Mouse (Mus musculus): Measurements from ENCODE around the gene Bloc1s3. TPM values are rescaled to one million over a fixed set of nuclear protein-coding genes. Genes with fewer than 3 reads are reported as not detected.
"Not testable (repeated sequence)": the region's sequence is repeated elsewhere in the genome, so short reads cannot be mapped to it uniquely, and the experiment has no call there.

Gene Bloc1s3
- total RNA-seq, 2 experiments from 2014 or later, result 8.5 to 8.8 TPM

GRCm38 (mm10) chr7:19520032-19520431 is 11.9 kb upstream of the Bloc1s3 start:
- no peak for DNase-seq
- intact Hi-C loops (cut with DNase I), result no loop called here

DNA sequence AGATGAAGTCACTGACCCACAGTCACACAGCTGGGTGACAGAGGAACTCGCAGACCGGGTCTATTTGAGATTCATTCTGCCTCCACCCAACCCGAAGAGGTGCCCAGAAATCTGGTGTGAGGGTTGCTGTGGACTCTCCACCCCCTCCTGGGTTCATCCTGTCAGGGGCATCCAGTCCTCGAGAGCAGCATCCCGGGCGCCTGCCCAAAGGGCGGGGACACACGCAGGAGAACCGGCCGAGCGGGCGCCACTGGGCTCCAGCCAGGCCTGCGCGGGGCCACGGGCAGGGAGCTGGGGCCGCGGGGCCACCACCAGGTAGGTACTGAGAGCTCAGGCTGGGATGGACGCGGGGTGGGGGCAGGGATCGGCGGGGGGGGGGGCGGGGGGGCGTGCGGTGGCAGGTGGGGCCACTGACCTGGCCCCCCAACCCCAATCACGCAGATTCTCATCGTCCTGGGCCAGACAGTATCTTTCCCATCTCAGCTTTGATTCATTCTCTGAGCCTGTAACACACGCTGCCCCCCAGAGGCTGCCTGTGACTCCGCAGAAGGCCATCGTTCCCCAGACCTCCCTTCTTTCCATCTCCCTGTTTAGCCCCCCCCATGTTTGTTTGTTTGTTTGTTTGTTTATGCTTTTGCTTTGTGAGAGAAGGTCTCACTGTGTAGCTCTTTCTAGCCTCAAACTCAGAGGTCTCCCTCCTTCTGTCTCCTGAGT is 9.6 kb upstream of the Bloc1s3 start, which contains the start of gene Nkpd1:
Nkpd1 (plus strand) TSS at position 187 of the 714 bp plus-strand sequence.
- peak; percentile 33 for DNase-seq
- intact Hi-C loops (cut with DNase I), result no loop called here

DNA sequence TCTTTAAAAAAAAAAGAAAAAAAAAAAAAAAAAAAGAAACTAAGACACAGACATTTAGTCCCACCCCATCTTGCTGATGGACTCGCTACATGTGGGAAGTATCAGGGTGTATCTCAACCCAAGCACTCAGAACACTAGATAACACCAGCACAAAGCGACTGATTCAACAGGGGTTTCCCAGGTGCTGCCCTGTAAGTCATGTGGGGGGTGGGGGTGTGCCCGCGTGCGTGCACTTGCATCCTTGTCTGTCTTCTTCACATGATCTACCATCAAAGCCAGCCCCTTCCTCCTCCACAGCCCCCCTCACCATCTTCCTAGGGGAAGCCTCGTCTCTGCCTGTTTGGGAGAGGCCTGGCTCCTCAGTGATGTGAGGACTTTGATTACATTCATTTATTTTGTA is 4.2 kb upstream of the Bloc1s3 start:
- DNase-seq, result no peak
- intact Hi-C loops (cut with DNase I), result no loop called here

DNA sequence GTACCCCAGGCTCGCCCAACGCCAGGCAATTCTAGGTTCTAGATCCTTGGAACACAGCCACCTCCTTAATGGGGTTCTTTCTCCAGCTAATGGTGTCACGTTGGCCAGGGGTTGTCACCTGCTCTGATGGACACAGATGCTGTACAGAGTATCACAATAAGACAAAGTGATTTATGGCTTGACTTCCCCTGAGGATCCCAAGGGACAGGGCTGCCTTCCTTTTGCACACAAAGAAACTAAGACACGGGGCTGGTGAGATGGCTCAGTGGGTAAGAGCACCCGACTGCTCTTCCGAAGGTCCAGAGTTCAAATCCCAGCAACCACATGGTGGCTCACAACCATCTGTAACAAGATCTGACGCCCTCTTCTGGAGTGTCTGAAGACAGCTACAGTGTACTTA is 3.8 kb upstream of the Bloc1s3 start:
- intact Hi-C loops (cut with DNase I); DNase-seq: not testable (repeated sequence)

GRCm38 (mm10) chr7:19509786-19510185 is 1.6 kb upstream of the Bloc1s3 start:
- intact Hi-C loops (cut with DNase I), result no loop called here

DNA sequence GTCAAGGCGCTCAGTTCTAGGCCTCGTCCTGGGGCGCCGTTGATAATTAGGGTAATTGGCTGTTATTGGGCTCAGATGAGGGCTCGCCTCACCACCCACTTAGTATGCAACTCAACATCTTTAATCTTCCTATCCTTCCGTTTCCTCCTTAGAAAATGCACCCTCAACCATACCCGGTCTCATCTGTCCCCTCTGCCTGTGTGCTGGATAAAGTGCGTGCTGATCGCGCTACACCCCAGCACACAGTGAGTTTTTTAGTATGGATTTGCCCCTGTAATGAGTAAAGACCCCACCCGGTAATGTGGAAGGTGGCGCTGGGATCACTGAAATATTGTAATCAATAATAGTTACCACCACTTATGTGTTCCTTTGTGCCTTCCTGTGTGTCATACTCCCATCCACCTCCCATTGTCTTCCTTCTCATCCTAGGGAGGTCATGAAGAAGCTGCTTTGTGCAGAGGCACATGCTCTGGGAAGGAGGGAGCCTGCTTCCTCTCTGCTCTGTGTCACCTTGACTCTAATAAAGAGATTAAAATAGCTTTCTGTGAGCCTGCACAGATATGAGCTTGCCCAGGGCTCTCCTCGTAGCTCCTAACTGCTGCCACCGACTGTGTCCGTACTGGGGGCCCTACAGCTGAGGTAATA is 879 bp upstream of the Bloc1s3 start:
- no peak for DNase-seq
- intact Hi-C loops (cut with DNase I), result no loop called here

More at GRCm38 (mm10) chr7:19509786-19510185, 1.6 kb upstream of the Bloc1s3 start:
- no peak for DNase-seq

DNA sequence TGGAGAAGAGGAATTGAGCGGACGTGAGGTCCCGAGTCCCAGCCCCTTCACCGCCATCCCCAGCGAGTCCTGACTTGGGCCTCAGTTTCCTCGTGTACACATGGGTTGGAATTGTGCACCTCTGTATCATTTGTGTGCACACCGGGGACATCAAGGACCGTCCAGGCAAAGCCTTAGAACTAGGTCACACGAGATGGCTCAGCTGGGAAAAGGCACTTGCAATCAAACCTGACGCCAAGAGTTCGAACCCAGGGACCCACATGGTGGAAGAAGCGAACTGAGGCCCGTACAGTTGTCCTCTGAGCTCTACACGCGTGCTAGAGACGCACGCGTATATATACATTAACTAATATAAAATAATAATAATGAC is 570 bp downstream of the Bloc1s3 start:
- intact Hi-C loops (cut with DNase I), result no loop called here
- no peak for DNase-seq

- peak; percentile 72 for DNase-seq
- intact Hi-C loops (cut with DNase I), result no loop called here
Observed at GRCm38 (mm10) chr7:19506969-19507611, 1.1 kb downstream of the Bloc1s3 start.

DNA sequence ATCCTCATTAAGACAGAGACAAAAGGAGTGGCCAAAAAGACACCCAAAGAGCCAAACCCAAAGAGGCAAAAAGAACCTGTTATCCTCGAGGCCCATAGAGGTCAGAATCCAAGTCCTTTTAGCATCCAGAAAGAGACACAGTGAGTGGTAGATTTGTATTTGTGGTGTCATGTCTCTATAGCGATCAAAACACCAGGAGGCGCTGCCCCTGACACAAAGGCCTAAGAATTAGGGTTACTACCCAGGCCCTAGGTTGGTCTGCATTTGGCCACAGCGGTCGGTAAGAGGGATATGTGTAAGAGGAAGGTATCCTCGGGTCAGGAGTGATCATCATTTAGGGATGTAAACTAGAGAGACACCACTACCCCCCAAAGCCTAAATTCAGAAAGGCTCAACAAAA is 1.8 kb downstream of the Bloc1s3 start:
- intact Hi-C loops (cut with DNase I), result no loop called here
- DNase-seq, result no peak

GRCm38 (mm10) chr7:19503481-19504068 is 4.6 kb downstream of the Bloc1s3 start:
- no peak for DNase-seq
- intact Hi-C loops (cut with DNase I), result no loop called here

DNA sequence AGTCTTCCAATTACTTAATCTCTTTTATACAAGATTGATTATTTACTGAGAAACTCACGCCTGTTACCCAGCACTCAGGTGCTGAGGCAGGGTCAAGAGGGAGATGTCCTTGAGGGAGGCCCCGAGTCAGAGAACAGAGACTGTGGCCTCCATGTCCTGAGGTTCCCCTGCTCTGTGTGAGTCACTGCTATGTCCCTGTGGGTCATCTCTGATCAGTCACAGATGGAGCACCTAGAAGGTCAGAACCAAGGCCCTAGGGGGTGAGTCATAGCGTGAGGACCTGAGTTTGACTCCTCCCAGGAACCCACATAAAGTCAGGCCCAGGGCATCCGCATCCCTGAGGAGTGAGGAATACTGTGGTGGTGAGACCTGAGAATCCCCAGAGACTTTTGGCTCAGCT is 6.5 kb downstream of the Bloc1s3 start:
- no peak for DNase-seq
- intact Hi-C loops (cut with DNase I), result no loop called here

DNA sequence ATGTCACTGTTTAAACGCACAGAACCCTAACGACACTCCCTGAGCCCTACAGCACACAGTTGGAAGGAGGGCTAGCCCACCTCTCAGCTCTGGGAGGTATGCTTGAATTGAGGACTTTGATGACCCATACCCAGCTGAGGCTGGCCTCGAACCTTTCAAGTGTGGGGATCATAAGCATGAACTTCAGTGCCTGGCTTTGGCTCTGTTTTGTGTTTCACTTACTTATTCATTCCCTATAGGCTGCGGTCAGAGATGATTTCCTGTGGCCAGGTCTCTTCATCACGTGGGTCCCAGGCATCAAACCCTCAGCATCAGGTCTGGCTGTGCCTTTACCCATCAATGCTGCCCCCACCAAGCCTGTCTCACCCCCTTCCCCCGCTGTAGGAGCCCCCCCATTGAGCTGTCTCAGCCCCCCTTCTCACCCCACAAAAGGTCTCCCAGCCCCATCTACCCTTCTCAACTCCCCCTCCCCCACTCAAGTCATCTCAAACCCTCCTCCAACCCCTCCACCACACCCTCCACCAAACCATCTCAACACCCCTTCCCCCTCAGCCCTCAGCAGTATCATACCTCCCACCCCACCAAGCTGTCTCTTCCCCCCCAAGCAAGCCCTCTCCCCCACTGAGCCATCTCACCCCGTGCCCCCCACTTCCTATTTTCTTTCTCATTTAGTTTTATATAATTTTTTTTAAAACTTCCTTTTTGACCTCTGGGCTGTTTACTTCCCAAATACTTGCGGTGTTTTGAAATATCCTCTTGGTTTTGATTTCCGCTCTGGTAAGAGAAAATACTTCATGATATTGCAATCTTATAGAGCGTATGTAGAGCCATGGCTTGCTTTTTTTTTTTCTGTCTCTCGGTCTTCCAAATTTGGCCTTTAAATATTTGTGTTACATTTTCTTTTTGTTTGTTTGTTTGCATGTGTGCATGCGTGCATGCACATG is 7.5 kb downstream of the Bloc1s3 start:
- no peak for DNase-seq
- intact Hi-C loops (cut with DNase I), result no loop called here

DNA sequence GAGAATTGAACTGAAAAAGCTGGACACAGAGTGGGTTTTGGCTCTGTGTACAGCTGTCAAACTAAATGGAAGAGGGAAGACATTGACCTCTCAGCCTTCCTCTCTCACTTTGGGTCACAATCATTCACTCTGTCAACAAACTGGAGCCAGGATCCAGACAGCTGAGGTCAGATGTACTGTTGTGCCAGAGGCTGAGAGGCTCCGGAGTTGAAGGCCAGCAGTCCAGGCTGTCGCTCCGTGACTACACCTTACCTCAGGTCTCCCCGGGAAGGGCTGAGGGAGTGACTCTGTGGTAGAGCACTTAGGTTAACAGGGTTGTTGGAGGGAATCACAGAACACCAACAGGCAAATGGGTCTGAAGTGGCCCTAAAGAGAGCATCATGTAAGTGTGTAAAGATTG is 9.8 kb downstream of the Bloc1s3 start:
- intact Hi-C loops (cut with DNase I), result no loop called here
- DNase-seq, result no peak

DNA sequence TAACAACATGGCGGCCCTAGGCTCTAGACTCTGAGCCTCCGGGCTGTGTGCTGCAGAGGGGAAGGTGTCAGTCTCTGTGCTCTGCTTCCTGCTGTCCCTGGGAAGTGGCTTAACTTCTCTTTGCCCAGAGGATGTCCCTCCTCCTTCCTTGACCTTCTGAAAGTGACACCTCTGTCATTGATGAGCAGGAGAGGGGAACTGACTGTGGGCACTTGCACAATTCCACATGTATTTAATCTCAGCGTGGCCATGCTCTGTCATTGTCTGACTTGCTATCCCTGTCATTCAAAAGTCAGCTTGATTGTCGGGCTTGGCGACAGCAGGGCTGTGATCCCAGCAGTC is 12.0 kb downstream of the Bloc1s3 start:
- DNase-seq, result no peak

DNA sequence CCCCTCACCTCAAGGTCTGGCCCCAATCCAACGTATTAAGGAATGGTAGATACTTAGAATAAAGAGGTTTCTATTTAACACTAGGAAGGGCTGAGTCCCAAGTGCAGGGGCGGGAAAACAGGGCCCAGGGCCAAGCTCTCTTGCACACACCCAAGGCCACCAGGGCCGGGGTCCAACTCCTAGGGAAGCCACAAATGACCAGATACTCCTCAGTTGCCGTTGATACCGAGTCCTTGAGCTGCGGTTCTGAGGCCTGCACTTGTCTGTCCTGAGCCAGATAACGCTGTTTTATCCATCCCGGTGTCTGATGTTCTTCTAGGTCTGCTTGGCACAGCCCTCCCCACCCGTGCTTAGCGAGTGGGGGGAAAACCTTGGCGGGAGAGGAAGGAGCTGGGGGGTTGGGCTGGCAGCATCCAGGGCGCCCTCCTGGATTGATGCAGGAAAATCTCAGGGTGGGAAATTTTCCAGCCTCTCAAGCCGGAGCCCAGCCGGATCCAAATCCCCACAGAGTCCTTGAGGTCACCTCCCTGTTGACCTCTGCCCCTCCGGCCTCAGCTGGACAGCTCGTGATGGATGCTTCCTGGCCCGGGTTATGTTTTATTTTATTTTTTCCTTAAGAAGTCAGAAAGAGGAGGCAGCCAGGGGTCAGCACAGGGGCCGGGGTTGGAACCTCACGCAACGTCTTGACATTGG is 12.5 kb downstream of the Bloc1s3 start:
- intact Hi-C loops (cut with DNase I), result no loop called here

More for the DNA sequence above, 12.0 kb downstream of the Bloc1s3 start:
- intact Hi-C loops (cut with DNase I), result no loop called here

GRCm38 (mm10) chr7:19494751-19495474 is 13.3 kb downstream of the Bloc1s3 start:
- intact Hi-C loops (cut with DNase I), result no loop called here

More for the DNA sequence above, 12.5 kb downstream of the Bloc1s3 start:
- DNase-seq, result no peak

DNA sequence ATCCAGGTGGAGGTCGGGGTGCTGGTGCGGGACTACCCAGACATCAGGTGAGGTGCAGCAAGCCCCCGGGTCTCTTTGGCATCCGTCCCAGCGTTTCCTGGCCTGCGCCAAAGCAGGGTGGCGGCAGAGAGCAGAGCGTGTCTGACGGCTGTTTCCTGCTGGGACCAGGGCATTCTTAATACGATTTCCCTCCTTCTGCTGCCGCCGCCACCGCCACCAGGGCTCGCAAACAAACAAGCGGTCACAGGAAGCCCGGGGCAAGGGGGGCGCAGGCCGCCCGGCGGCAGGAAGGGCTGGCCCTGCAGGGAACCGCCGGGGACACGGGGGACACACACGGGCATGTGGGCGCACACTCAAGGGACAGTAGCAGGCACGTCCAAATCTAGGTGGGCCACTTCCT is 16.4 kb downstream of the Bloc1s3 start:
- DNase-seq, result no peak
- intact Hi-C loops (cut with DNase I), result no loop called here

More at GRCm38 (mm10) chr7:19494751-19495474, 13.3 kb downstream of the Bloc1s3 start:
- no peak for DNase-seq

DNA sequence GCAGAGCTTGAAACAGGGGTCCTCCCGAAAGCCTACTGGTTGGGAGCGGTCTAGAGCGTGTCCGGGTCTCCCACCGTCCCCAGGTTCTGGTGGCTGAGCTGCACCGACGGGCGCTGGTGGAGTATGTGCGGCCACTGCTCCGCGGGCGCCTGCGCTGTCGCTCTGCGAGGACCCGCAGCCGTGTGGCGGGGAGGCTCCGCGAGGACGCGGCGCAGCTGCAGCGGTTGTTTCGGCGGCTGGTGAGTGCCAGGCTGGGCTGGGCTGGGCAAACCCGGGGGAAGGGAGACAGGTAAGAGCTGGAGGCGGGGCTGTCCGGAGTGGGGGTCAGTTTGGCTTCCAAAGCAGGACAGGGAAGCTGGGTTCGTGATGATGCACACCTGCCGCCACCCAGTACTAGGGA is 18.6 kb downstream of the Bloc1s3 start:
- intact Hi-C loops (cut with DNase I), result no loop called here
- no peak for DNase-seq

- intact Hi-C loops (cut with DNase I), result no loop called here
- no peak for DNase-seq
Observed at GRCm38 (mm10) chr7:19486549-19486948, 21.6 kb downstream of the Bloc1s3 start.
